Mouse (Mus musculus) lung, postnatal 36 days (tissue): ENCODE data around the gene Elovl6.

Experiments used
- DNase-seq: peaks from one replicate; pipeline ENCODE4 v3.0.0; 2022; ENCODE audit warnings: mixed read lengths

Gene Elovl6

DNA sequence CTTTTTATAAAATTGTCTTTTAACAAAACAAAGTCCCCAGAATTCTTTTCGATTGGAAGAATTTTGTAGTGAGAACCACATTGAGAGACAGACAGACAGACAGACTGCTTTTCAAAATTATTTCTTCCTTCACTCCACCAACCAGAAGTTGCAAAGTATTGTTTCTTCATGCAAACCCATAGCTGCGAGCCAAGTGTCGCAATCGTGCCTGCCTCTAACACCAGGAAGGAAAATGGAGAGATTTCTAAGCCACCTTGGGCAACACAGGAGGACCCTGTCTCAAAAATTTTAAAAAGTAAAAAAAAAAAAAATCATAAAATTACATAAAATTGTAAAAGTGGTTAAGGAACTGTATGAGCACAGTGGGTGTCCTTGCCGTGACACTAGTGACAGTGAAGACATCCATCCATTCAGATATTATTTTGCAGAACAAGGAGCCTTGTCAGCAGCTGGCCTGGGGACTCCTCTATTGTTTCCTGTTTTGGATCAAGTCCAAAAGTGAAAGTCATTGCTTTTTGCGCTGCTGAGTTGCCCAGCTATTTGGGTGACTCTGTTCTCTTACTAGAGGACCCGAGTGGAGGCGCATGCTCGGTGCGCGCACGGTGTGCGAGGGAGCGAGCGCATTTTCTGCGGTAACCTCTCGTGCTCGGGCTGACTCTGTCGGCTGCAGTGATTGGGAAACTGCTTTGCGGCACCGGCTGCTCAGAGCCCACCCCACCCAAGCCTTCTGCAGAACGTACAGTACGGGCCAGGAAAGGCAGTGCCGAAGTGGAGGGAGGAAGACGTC, 80.3 kb downstream of the Elovl6 start:
- DNase-seq, result peak; percentile 62

DNA sequence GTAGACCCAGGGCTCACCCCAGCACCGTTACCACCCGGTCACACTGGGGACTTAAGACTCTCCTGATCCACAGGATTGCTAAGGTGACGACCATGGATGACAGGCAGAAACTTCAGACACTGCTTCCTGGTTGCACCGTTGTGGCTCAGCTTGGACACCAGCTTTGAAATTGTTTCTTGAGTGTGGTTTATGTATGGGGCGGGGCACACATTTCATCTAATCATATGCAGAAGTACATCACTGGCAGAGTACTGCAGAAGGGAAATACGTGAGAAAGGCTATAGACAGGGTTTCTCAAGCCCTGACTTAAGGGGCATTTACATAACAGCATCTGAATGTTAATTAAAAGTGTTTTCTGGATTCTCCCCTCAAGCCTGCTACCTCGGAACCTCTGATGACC, 81.6 kb downstream of the Elovl6 start:
- peak; percentile 26 for DNase-seq

DNA sequence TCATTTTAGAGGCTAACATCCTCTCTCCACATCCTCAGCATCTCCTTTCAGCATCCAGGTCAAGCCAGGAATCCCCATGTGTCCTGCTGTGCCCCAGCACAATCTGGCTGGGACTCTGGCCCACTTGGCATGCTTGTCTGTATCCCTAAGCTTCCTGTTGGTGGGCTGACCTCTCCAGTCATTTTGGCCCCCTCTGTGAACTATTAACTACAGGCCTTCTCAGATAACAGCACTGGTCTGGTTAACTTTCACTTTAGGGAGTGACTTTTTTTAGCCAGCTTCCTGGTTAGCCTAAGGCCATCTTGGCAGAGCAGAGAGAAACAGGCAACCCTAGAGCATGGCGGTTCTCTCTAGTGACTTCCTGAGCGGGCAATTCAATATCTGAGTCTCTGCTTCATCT, 82.1 kb downstream of the Elovl6 start:
- no peak for DNase-seq

DNA sequence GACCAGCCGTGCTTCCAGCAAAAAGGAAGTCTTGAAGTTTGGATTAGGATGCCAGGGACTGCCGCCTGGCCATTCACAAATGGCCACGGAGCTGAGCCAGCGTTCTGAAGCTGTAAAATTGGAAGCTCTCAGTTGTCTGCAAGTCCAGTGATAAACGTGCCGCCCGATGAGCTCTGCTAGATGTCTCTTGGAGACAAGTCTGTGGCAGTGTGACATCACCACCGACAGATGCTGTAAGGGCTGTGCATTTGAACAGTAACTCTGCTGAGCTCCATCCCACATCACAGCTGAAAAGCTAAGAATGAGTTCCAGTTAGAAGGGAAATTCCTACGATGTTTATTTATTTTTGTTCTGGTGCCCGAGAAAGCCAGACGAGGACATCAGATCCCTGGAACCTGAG, 85.3 kb downstream of the Elovl6 start:
- DNase-seq, result no peak

DNA sequence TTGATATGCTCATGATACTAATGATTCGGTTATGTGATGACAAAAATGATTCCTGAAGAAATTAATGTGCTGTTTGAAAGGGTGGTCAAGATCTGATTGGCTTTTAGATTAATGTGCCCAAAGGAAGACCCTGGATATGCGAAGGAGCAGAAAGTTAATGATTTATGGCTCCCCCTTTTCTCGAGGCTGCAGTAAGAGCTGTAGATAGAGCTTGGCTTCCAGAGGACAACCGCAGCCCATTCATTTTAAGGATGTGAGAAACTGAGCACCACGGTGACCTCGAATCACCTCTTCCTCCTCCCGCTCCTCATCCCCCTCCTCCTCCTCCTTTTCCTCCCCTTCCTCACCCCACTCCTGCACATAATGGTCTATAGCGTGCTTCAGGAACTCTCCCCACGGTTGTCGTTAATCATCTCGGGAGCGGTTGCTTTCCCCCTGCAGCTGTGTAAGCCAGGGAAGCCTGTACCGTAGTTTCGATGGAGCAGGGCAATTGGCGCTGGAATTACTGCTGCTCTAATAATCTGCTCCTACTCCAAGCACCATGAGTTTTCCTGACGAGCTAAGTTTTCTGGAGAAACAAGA, 87.1 kb downstream of the Elovl6 start:
- no peak for DNase-seq

DNA sequence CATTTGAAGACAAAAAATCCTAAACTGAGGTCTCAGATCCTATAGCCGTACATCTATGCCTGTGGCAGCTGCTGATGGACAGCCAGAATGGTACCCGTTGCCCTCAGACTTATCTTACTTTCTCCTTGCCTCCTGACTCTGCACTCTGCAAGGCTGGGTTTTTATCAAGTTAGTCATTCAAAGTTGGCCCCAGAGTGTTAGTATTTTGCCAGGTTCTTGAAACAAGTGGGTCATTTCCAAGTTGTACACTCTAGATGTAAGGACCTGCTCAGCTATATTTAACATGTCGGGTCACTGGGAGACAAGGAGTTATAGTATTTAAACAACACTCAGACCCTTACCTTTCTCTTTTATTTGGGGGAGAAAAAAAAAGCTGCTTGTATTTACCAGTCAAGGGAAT, 88.6 kb downstream of the Elovl6 start:
- peak; percentile 67 for DNase-seq

DNA sequence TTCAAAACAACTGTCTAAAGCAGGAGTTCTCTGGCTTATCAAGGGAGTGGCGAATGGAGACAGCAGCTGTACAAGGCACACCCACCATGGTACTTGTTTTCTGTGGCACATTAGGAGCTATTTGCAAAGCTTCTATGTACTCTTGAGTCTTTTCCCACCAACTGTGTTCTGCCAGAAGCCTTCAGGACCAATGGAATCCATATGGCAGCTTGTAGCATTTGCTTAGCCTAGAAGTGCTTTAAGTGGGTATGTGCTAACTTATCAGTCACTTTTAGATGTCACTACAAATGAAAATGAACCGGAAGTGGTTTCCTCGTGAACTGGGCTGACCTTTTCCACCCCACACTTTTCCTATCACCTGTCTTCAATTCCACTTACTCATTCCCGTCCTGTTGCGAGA, 89.1 kb downstream of the Elovl6 start:
- peak; percentile 22 for DNase-seq

DNA sequence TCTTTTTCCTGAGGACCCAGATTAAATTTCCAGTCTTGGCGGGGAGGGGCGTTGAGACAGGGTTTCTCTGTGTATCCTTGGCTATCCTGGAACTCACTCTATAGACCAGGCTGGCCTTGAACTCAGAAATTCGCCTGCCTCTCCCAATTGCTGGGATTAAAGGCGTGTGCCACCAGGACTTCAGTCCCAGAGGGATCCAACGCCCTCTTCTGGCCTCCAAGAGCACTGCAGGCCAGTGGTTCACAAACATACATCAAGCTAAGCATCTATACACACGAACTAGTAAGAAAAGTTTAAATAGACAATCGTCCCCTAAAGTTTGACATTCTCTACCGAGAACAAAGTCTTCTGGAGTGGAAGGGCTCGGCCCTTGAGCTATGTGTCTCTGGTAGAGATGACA, 90.0 kb downstream of the Elovl6 start:
- no peak for DNase-seq

DNA sequence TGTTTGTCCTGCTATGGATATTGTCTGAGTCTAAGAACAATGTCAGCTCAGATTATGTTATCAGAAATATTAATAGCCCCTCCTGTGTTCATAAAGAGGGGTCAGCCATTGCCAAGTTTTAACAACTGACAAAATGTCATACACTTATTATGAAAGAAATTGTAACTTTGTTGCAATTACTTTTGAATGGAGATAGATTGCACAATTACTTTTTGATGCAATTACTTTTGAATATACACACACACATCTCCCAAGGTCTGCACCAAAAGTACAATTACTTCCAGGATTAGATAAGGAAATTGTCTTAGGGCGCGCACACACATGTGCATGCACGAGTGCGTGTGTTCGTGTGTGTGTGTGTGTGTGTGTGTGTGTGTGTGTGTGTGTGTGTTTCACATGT, 90.5 kb downstream of the Elovl6 start:
- no peak for DNase-seq

DNA sequence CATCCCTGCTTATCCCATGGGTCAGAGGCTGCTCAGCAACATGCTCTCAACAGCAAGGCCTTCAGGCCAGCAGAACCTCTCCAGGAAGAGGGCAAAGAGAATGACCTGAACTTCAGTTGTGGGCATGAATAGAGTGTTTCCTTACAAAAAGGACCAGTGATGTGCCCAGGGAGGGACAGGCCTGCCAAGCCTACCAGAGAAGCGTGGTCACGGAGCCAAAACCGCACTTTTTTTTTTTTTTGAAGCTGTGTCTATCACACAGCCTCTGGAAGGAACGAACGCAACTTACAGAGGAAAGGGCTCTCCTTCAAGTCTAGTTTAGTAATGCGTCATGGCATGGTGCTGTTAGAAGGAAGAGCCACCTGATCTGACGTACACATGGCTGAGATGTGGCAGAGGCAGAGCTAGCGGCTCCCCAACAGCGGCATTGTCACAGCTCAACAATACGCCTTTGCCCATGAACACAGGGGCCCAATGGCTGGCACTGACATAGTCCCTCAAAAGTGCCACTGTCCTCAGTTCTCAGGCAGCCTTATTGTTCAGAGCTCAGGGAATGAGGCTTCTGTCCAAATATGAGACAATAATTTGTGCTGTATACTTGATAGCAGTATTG, 92.1 kb downstream of the Elovl6 start:
- no peak for DNase-seq

DNA sequence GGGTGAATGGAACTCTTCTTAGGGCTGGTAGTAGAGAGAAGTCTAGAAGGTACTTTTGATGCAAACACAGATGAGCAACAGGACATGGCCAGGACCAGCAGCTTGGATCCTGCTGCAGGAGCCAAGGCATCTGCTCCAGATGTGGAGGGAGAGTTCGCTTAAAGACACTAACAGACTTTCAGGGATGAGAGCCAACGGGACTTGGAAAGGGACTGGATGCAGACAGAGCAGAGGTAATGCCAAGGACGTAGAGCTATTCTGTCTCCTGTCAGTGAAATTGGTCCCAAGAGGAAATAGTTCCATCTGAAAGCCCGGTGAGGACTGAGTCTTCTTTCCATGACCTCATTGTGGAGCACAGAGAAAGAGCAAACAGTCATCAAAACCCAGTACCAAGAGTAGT, 95.1 kb downstream of the Elovl6 start:
- DNase-seq, result no peak

DNA sequence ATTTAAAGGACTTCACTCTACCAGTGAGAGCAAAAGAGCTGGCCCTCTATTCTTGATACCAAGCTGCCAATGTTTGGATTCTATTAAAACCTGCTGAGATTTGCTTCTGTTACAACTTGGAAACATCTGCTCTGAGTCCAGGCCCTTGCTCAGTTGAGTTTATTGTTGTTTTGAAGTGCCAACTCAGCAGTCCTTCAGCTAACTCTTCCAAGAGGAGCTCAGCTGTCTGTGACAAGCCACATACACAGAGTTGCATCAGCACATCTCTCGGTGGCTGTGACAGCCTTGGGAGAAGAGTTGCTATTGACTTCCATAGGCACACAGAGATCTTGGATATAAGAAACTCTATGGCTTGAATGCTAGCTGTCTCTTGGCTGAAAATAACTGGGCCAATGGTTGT, 98.9 kb downstream of the Elovl6 start:
- DNase-seq, result no peak

DNA sequence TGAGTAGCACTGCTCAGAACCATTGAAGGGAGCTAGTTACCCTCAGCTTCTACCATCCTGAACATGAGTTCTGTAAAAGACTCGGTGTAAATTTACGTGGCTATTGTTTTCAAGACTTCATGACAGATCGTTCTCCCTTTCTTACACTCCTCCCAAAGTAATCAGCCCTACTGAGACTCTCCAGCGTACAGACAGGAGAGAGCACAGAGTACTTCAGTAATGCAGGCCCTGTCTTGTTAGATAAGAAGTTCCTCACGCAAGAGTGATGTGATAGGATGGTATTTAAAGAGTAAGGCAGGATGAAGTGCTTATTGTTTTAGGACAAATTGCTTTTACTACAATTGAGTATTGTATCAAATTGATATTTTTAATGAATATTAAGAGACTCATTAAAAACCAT, 99.7 kb downstream of the Elovl6 start:
- no peak for DNase-seq

DNA sequence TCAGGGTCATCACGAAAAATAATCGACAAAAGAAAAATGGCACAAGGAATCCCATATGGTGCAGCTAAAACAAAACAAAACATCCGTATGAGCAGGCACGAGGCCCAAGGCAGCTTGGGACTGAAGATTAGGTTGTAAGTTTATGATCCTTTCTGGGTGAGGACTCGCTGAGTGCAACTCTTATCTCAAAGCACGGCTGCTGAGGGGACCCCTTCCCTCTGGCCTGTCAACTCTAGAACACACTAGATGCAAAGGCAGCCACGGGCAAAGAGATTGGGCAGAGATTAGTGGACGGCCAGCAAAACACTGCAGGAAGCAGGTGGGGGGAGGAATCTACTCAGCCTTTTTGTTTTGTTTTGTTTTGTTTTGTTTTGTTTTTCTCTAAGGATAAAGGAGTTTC, 101.4 kb downstream of the Elovl6 start:
- DNase-seq, result no peak

DNA sequence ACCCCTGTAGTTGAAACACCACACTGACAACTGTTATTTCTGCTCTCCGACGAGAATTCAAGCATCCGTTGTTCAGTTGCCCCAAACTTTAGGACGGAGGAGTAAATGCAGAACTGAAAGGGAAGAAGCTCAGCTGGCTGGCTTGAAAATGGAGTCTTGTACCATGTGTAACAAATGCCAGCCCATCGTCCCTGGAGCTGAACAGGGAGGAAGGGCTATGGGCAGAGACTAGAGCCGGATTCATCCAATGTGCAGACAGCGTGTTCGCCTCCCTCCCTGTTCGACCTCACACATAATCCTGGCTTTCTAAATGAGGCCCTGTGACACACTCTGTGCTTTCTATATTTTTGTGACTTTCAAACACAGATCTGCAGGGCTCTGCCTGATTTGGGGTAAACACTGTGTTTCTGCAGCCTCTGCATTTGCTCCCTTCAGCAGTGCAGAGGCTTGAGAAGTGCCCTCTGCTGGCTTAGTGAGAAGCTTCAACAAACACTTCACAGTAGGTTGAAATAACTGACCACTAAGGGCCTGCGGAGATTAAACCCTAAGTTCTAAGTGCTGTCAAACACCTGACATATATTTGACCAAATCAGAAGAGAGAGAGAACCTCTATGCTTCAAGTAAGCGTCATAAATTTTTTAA, 102.2 kb downstream of the Elovl6 start:
- DNase-seq, result peak; percentile 58

DNA sequence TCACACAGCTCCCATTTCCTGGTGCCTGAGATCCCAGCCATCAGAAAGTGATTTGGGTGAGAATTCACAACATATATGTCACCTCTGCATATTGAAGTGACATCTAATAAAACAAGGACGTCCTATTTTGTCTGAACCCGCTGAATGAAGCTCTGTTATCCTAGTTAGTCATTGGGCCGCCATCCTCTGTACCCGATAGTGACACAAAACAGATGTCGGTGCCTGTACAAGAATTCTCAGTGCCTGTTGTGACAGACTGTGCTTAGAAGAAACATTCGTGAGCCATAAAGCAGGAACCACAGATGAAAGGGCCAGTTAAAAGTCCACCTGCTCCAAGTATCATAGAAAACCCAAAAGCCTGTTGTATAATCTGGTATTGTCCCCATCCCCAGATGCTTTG, 105.3 kb downstream of the Elovl6 start:
- DNase-seq, result peak; percentile 37

DNA sequence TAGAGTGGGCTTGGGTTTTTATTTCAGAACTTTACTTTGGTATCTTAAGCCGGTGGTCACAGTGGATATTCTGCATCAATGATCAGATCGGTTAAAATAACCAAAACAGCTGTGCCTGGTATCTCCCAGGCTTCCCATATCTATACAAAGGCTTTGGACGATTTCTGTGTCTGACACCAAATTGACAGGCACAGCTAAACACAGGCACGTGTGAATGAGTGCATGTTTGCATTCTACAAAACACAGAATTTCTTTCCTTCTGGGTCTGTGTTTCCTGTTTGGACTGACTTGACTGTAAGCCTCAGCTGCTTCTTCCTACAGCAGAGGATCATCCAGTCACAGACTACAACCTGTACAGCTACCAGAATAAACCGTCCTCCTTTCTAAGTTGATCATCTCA, 107.5 kb downstream of the Elovl6 start:
- no peak for DNase-seq

DNA sequence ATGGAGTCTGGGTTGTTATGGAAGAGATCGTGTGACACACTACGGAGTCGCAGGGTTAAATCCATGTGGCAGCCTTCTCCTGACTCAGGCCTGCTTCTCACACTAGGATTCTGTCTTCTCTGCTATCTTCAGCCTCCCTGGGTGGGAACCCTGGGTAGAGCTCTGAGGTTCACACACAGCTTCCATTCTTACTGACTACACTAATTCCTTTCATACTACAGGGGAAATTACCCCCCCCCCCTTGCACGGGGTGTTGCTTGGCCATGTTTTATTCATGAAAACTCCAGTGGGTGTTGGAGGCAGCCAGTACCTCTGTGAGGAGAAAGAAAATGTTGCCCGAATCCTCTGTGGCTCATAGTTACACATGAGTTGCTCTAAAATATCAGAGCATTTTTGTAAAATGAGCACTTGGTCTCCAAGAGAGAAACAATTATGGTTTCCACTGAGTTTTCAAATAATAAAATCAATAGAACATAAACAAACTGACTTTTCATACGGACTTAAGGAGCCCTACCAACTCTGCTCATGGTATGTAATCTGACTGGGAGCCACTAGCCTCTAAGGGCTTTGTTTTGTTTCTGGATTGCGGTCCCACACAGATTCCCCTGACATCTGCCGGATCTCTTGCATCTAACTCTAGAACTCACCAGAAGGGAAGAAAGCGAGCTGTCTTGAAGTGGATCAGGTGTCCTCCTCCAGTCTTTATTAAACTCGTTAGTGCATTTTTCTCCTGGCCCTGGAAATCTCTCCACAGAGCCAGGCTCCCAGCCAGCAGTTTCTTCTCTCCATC, 108.3 kb downstream of the Elovl6 start:
- no peak for DNase-seq

DNA sequence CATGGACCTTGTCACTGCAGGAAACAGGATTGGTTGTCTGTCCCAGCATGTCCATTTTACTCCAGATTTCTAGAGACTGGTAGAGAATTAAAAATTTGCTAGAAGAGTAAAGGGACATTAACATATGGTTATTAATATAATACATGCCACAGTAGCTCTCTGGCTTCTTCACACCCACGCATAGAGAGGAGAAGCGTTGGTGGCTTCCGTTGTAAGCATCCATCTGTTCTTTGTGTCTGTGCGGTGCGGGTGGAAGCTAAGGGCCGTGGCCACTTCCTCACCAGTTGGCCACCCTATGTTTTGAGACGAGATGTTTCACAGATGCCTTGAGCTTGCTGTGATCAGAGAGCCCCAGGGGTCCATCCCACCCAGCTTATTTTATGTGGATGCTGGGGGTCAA, 109.5 kb downstream of the Elovl6 start:
- DNase-seq, result no peak

DNA sequence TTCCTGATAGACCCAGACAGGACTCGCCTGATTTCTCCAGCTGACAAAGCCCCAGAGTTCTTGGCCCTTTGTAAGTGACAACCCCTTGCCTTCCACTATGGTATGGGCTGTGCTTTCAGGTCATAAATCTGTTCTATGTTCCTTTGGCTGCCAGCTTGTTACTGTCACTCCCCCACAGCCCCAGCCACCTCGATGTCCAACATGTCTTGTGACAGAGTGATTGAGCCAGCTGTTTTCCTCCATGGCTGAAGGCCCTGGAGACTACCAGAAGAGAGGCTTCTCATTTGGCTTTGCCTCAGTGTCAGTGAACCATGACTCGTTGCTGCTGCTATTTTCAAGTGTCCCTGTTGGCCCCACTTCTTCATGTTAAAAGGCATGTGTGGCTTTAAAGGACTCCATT, 113.3 kb downstream of the Elovl6 start:
- peak; percentile 47 for DNase-seq

DNA sequence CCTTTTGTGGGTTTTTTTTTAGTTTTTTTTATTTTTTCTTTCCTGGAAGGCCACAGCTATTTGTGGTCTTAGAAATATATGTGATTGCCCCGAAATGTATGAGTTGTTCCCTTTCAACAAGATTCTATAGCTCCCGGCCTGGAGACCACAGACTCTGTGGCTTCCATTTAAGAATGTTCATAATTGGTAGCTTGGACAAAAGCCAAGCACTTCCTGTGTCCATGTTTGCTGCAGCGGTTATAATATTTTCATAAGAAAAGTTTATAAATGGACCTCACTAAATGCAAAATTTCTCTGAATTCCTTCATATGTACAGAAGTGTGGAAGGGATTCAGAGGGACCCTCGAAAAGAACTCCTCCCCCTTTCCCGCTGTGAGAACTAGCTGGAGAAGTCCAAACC, 114.6 kb downstream of the Elovl6 start:
- no peak for DNase-seq

DNA sequence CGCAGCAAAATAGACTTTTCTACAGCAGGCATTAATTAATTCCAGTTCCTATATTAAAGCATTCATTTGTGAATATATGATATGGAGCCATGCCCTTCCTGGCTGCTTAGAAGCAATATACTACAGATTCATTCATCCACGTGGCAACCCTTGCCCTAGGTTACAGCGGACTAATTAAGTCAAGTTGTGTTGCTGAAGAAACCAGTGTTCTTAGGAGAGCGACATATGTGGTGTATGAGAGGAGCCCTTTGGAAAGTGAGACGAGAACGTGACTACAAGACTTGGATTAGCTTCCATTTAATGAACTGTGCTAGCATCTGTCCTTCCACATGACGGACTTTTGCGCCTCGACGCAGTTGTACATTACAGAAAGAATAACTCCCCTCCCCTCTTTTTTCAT, 115.2 kb downstream of the Elovl6 start:
- no peak for DNase-seq

DNA sequence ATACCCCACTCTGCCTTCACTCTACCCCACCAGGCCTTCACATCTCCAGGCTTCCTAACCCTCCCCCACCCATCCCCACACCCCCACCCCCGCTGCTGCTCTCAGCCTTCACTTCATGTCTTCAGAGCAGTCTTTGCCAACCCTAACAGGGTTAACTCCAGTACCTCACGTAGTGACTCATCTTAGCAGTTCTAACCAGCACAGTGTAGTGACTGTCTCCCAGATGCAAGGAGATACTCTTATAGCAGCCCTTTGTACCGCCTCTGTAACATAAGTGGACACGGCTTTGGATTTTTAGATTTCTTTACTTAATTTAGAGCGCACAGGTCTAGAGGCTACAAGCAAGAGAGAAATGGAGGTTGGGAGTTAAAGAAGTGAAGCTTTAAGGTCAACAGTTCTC, 116.4 kb downstream of the Elovl6 start:
- no peak for DNase-seq
